Mouse (Mus musculus): ENCODE results near the gene Scnn1a. TPM values are rescaled to one million over a fixed set of nuclear protein-coding genes. Genes with fewer than 3 reads are reported as not detected.

Scnn1a gene
- under 1 TPM; 0.19 to 0.36 TPM for polyA plus RNA-seq (2017; shearing (Covaris generic))

GRCm38 (mm10) chr6:125320323-125320722 is at the start of gene Scnn1a:
Gene Scnn1a (plus strand): TSS chr6:125320659.

GRCm38 (mm10) chr6:125285890-125286289 is 34.6 kb upstream of the Scnn1a start, which contains the start of gene Tuba3a:
Gene Tuba3a (minus strand): TSS chr6:125286042.

GRCm38 (mm10) chr6:125313546-125314230 is 6.8 kb upstream of the Scnn1a start, which contains the start of gene Ltbr:
Gene Ltbr (minus strand): TSS chr6:125313885.

GRCm38 (mm10) chr6:125348721-125349574 is 28.5 kb downstream of the Scnn1a start, which contains the start of gene Tnfrsf1a:
Gene Tnfrsf1a (plus strand): TSS chr6:125349362.

GRCm38 (mm10) chr6:125380372-125381360 is 60.2 kb downstream of the Scnn1a start, which contains the start of gene Plekhg6:
Gene Plekhg6 (minus strand): TSS chr6:125380793.

Other genes starting within 250 kb of the Scnn1a start
- 10 to 100 TPM; 50.7 to 54.2 TPM for gene Chd4, start 224.7 kb upstream of the Scnn1a start, polyA plus RNA-seq (2017; shearing (Covaris generic))
- gene Nop2, start 188.8 kb upstream of the Scnn1a start, polyA plus RNA-seq (2017; shearing (Covaris generic)) = 10 to 100 TPM; 44.4 to 53.1 TPM
- gene Iffo1, start 175.4 kb upstream of the Scnn1a start, polyA plus RNA-seq (2017; shearing (Covaris generic)) = 10 to 100 TPM; 30.3 to 30.4 TPM
- 100 to 1,000 TPM; 230 to 258 TPM for gene Gapdh, start 154.2 kb upstream of the Scnn1a start, polyA plus RNA-seq (2017; shearing (Covaris generic))
- gene Ncapd2, start 129.0 kb upstream of the Scnn1a start, polyA plus RNA-seq (2017; shearing (Covaris generic)) = 10 to 100 TPM; 22.3 to 23.4 TPM
- 10 to 100 TPM; 77.6 to 84.4 TPM for gene Mrpl51, start 128.9 kb upstream of the Scnn1a start, polyA plus RNA-seq (2017; shearing (Covaris generic))
- gene Vamp1, start 105.1 kb upstream of the Scnn1a start, polyA plus RNA-seq (2017; shearing (Covaris generic)) = 10 to 100 TPM; 43.8 TPM
- gene Tapbpl, start 88.8 kb upstream of the Scnn1a start, polyA plus RNA-seq (2017; shearing (Covaris generic)) = 100 to 1,000 TPM in 1 of 2 experiments, 10 to 100 TPM in 1; 98.8 to 118 TPM
- 100 to 1,000 TPM; 493 to 591 TPM for gene Cd27, start 83.6 kb upstream of the Scnn1a start, polyA plus RNA-seq (2017; shearing (Covaris generic))
- 1 to 10 TPM in 1 of 2 experiments, under 1 TPM in 1; 0.61 to 2.1 TPM for gene Tuba3a, start 34.6 kb upstream of the Scnn1a start, polyA plus RNA-seq (2017; shearing (Covaris generic))
- 1 to 10 TPM in 1 of 2 experiments, not detected in 1; 1.0 TPM for gene Ltbr, start 6.8 kb upstream of the Scnn1a start, polyA plus RNA-seq (2017; shearing (Covaris generic))
- gene Tnfrsf1a, start 28.7 kb downstream of the Scnn1a start, polyA plus RNA-seq (2017; shearing (Covaris generic)) = 10 to 100 TPM; 34.4 to 37.5 TPM
- gene Plekhg6, start 60.1 kb downstream of the Scnn1a start, polyA plus RNA-seq (2017; shearing (Covaris generic)) = under 1 TPM; 0.10 to 0.70 TPM
- gene Cd9, start 174.1 kb downstream of the Scnn1a start, polyA plus RNA-seq (2017; shearing (Covaris generic)) = 100 to 1,000 TPM; 108 to 205 TPM
- gene Vwf, start 226.1 kb downstream of the Scnn1a start, polyA plus RNA-seq (2017; shearing (Covaris generic)) = 1 to 10 TPM in 1 of 2 experiments, under 1 TPM in 1; 0.25 to 3.9 TPM

Data from inflammation-experienced regulatory T-cells (primary cell).